Comparison of ENCODE assay signal across 9 mouse cellular contexts in genomic region chr1:180641518-180642227, GRCm38 (mm10). TPM values are rescaled to one million over a fixed set of nuclear protein-coding genes. Genes with fewer than 3 reads are reported as not detected.
DNase-seq lines count a peak whose midpoint lies in the region; ATAC-seq and TF ChIP-seq lines count a peak whose summit lies in the region.
"Had no signal": no experiment of that assay in that cellular context is flagged by ENCODE, and none has a peak within 500 bp of the region (broad histone marks: within the 10 kb centered on the region; RNA-seq: fewer than 3 reads in every experiment).

No protein-coding gene starts in this region.

- peak; percentile 6 for DNase-seq in gastrocnemius, adult 18-20 months (ENCODE audit: low spot score)
- no peak for DNase-seq in gastrocnemius, postnatal 25 days
- peak; percentile 14 for DNase-seq in CH12.LX (ENCODE audit: extremely low read depth)
- DNase-seq in embryo, embryonic 10.5 days (ENCODE audit: low spot score), result peak; percentile 66
- DNase-seq in hindbrain, embryonic 10.5 days (ENCODE audit: low spot score), result peak; percentile 69
- no peak for DNase-seq in liver, embryonic 13.5 days
- DNase-seq in urinary bladder, postnatal 14 days (ENCODE audit: low spot score), result no peak

- TF ChIP-seq CTCF in CH12.LX (conservative IDR thresholded peaks at IDR 0.05 in 1 of 2, IDR thresholded peaks at IDR 0.05 in 1 of 2; ENCODE audit: low read depth in 2 of 2, low read length in 2 of 2), result no peak

- no peak; the same call in 1 of the 2 replicates for TF ChIP-seq EP300 in CH12.LX (IDR thresholded peaks at IDR 0.05; ENCODE audit: low read length)

- in situ Hi-C loops in CH12.LX (cut with MboI; ENCODE audit: low pct_ligation_motif_present, low pct_unique_long_range_greater_than_20kb, low sequenced_read_pairs), result no loop called here

- H3K27me3 ChIP-seq in CH12.LX (replicated peaks), result no peaks in the 10 kb centered on the region
- H3K27me3 ChIP-seq in hindbrain, embryonic 10.5 days (ENCODE audit: insufficient read depth, poor library complexity, severe bottlenecking), result no peaks in the 10 kb centered on the region
- no peaks in the 10 kb centered on the region for H3K27me3 ChIP-seq in liver, embryonic 13.5 days
- H3K27me3 ChIP-seq in neural tube, embryonic 13.5 days, result no peaks in the 10 kb centered on the region

- peaks cover 15% of the 10 kb centered on the region for H3K79me2 ChIP-seq in CH12.LX (replicated peaks; ENCODE audit: control insufficient read depth, extremely low read depth, insufficient read depth, poor library complexity, severe bottlenecking)

- H3K4me2 ChIP-seq in CH12.LX (ENCODE audit: insufficient read depth, low read depth, poor library complexity, severe bottlenecking), result peak overlapping the region; percentile 76
- peak overlapping the region; percentile 89 for H3K4me2 ChIP-seq in liver, embryonic 13.5 days
- peak overlapping the region; percentile 90 for H3K4me2 ChIP-seq in neural tube, embryonic 13.5 days

- H3K4me1 ChIP-seq in CH12.LX (ENCODE audit: control insufficient read depth in 1 of 2, insufficient read depth in 2 of 2), result peaks cover 9 to 51% of the 10 kb centered on the region in 2 experiments
- peaks cover 32% of the 10 kb centered on the region for H3K4me1 ChIP-seq in hindbrain, embryonic 10.5 days (replicated peaks)
- H3K4me1 ChIP-seq in liver, embryonic 13.5 days (replicated peaks), result peaks cover 56% of the 10 kb centered on the region
- peaks cover 34% of the 10 kb centered on the region for H3K4me1 ChIP-seq in neural tube, embryonic 13.5 days (replicated peaks)

- TF ChIP-seq RAD21 in CH12.LX (IDR thresholded peaks at IDR 0.05; ENCODE audit: low read depth, low read length), result no peak

- 3% methylated on average over 50 of the region's 50 CpGs for WGBS in hindbrain, embryonic 10.5 days
- 3% methylated on average over 49 of the region's 50 CpGs for WGBS in liver, embryonic 13.5 days (ENCODE audit: insufficient replicate concordance)
- 3% methylated on average over 50 of the region's 50 CpGs for WGBS in neural tube, embryonic 13.5 days

- H3K9ac ChIP-seq in CH12.LX (ENCODE audit: insufficient read depth, low read depth), result peak overlapping the region; percentile 77
- H3K9ac ChIP-seq in liver, embryonic 13.5 days, result peak overlapping the region; percentile 99
- H3K9ac ChIP-seq in neural tube, embryonic 13.5 days, result peak overlapping the region; percentile 82

- H3K27ac ChIP-seq in CH12.LX (ENCODE audit: insufficient read depth, low read depth), result peak overlapping the region; percentile 69
- H3K27ac ChIP-seq in hindbrain, embryonic 10.5 days, result peak overlapping the region; percentile 100
- peak overlapping the region; percentile 92 for H3K27ac ChIP-seq in liver, embryonic 13.5 days
- H3K27ac ChIP-seq in neural tube, embryonic 13.5 days (replicated peaks), result peak overlapping the region; percentile 91

- H3K36me3 ChIP-seq in CH12.LX (replicated peaks in 1 of 2; ENCODE audit: control insufficient read depth in 1 of 2, insufficient read depth in 1 of 2, low read length in 1 of 2), result peaks cover 2 to 25% of the 10 kb centered on the region in 2 experiments
- peaks cover 11% of the 10 kb centered on the region; the same call in 1 of the 2 replicates for H3K36me3 ChIP-seq in hindbrain, embryonic 10.5 days
- H3K36me3 ChIP-seq in liver, embryonic 13.5 days, result no peaks in the 10 kb centered on the region
- H3K36me3 ChIP-seq in neural tube, embryonic 13.5 days, result no peaks in the 10 kb centered on the region

- dilution Hi-C loops in CH12.LX (cut with MboI; ENCODE audit: extremely low pct_ligation_motif_present, extremely low pct_unique_long_range_greater_than_20kb, low sequenced_read_pairs), result no loop called here

- peaks cover 2% of the 10 kb centered on the region for H3K9me3 ChIP-seq in CH12.LX (replicated peaks; ENCODE audit: low read length)
- no peaks in the 10 kb centered on the region for H3K9me3 ChIP-seq in hindbrain, embryonic 10.5 days
- H3K9me3 ChIP-seq in liver, embryonic 13.5 days (replicated peaks), result no peaks in the 10 kb centered on the region; the same call in 1 of the 2 replicates
- H3K9me3 ChIP-seq in neural tube, embryonic 13.5 days, result no peaks in the 10 kb centered on the region

- peak; percentile 53 for ATAC-seq in liver, embryonic 13.5 days (ENCODE audit: low read depth)
- ATAC-seq in neural tube, embryonic 13.5 days (ENCODE audit: low read depth), result peak; percentile 73

- TF ChIP-seq POLR2A in CH12.LX (IDR thresholded peaks at IDR 0.05; ENCODE audit: low read depth, low read length), result no peak

- H3K4me3 ChIP-seq in CH12.LX (replicated peaks in 1 of 3; ENCODE audit: low read depth in 2 of 3, low read length in 2 of 3, poor library complexity in 1 of 3), result peak overlapping the region; percentile 86 to 98 (median 89)
- H3K4me3 ChIP-seq in hindbrain, embryonic 10.5 days, result peak overlapping the region; percentile 97
- peak overlapping the region; percentile 99 for H3K4me3 ChIP-seq in liver, embryonic 13.5 days (replicated peaks)
- peak overlapping the region; percentile 96 for H3K4me3 ChIP-seq in neural tube, embryonic 13.5 days

TF ChIP-seq in CH12.LX, 34 proteins besides CTCF, POLR2A, EP300 and RAD21:
- TF ChIP-seq NELFE (IDR thresholded peaks at IDR 0.05; ENCODE audit: low read depth, low read length), result no peak
- TF ChIP-seq TCF12 (IDR thresholded peaks at IDR 0.05; ENCODE audit: low read depth, low read length), result no peak
- no peak for TF ChIP-seq MAFK (IDR thresholded peaks at IDR 0.05; ENCODE audit: insufficient replicate concordance, low read length)
- 0 out of 2 replicates have a peak, but pooled peaks have one; percentile 10 for TF ChIP-seq SIN3A (IDR thresholded peaks at IDR 0.05; ENCODE audit: low read length)
- no peak for TF ChIP-seq CHD2 (IDR thresholded peaks at IDR 0.05; ENCODE audit: low read length)
- TF ChIP-seq ELF1 (IDR thresholded peaks at IDR 0.05; ENCODE audit: low read depth, low read length), result no peak

RNA-seq across cellular contexts. Expression of gene Lin9, which starts 0.7 kb away (rescaled TPM):
- 1 to 10 TPM; 2.7 to 3.3 TPM for total RNA-seq in gastrocnemius, adult 18-20 months (2021)
- total RNA-seq in gastrocnemius, postnatal 25 days (2021), result 1 to 10 TPM; 2.7 to 3.6 TPM
- total RNA-seq in CH12.LX (2012; rRNA removed) (7.6 and 10.5 TPM in 2 replicates), CH12.LX (2014; rRNA removed) (24.5 and 24.7 TPM in 2 replicates)
- polyA plus RNA-seq in CH12.LX (2012; ENCODE audit: insufficient read length, low read depth), result 13.5 and 13.7 TPM in 2 replicates
- polyA plus RNA-seq in hindbrain, embryonic 10.5 days (2016; fragmentation: Nextera tagmentation; extraction: Ambion mirVana), result 20.5 and 21.9 TPM in 2 replicates
- polyA plus RNA-seq in liver, embryonic 13.5 days (2015; fragmentation: Nextera tagmentation; extraction: Ambion mirVana), result 10.4 and 14.2 TPM in 2 replicates
- 11.7 and 13.5 TPM in 2 replicates for polyA plus RNA-seq in neural tube, embryonic 13.5 days (2015; fragmentation: Nextera tagmentation; extraction: Ambion mirVana)

RNA-seq across cellular contexts. Expression of gene Mixl1, which starts 55.2 kb away (rescaled TPM):
- total RNA-seq in gastrocnemius, adult 18-20 months (2021), result not detected
- not detected for total RNA-seq in gastrocnemius, postnatal 25 days (2021)
- total RNA-seq in CH12.LX (2012; rRNA removed), result not detected in 2 replicates
- not detected in 2 replicates for total RNA-seq in CH12.LX (2014; rRNA removed)
- polyA plus RNA-seq in CH12.LX (2012; ENCODE audit: insufficient read length, low read depth), result not detected in 2 replicates
- 0.14 TPM in 1 of 2 replicates, not detected in the other for polyA plus RNA-seq in hindbrain, embryonic 10.5 days (2016; fragmentation: Nextera tagmentation; extraction: Ambion mirVana)
- polyA plus RNA-seq in liver, embryonic 13.5 days (2015; fragmentation: Nextera tagmentation; extraction: Ambion mirVana), result 0.92 and 1.2 TPM in 2 replicates
- polyA plus RNA-seq in neural tube, embryonic 13.5 days (2015; fragmentation: Nextera tagmentation; extraction: Ambion mirVana), result not detected in 2 replicates
- total RNA-seq: layer of hippocampus, postnatal 10 days had no signal

Comparison
In these comparisons a context has a peak if more than half of its experiments do, and no peak if none do; other contexts are left out.
1. DNase-seq: peak in gastrocnemius, adult 18-20 months (single experiment), CH12.LX (single experiment), embryo, embryonic 10.5 days (single experiment) and hindbrain, embryonic 10.5 days (single experiment); none in gastrocnemius, postnatal 25 days (single experiment), liver, embryonic 13.5 days (single experiment) and urinary bladder, postnatal 14 days (single experiment).
2. Peak in every context shown above with its lines, with median percentiles within 50 percentile points of each other: H3K27ac ChIP-seq, H3K4me2 ChIP-seq, H3K4me3 ChIP-seq and H3K9ac ChIP-seq.